Mouse (Mus musculus): ENCODE measurements around the gene Iqcn. TPM values are rescaled to one million over a fixed set of nuclear protein-coding genes. Genes with fewer than 3 reads are reported as not detected.

Iqcn gene
- total RNA-seq (2021): 0.11 and 0.19 TPM in 2 replicates
- long read RNA-seq, experiment 1, partial matches to known transcripts: 3 of 3 reads
- long read RNA-seq, experiment 1, other reads (novel, unspliced or antisense): 0 of 3 reads
- long read RNA-seq, experiment 2: 0 reads

DNA sequence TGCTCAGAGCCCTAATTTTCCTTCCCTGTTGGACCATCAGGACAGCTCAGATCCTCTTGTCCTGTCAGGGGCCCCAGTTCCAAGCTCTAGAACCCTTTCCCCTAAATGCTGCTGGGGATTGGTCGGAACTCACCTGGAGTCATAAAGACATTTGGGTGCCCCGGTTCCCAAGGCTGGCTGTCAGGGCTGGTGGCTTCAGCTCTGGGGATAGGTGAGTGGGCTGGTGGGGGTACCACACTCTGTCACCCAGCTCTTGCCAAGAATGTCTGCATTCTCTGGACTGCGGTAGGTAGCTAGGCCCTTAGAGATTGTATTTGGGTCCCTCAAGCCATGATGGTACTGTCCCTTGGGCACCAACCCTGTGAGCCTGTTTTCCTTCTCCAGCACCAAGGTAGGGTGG lies at the start of gene Iqcn:
Gene Iqcn (plus strand): TSS at position 171 of the 400 bp plus-strand sequence.
- no peak for DNase-seq

DNA sequence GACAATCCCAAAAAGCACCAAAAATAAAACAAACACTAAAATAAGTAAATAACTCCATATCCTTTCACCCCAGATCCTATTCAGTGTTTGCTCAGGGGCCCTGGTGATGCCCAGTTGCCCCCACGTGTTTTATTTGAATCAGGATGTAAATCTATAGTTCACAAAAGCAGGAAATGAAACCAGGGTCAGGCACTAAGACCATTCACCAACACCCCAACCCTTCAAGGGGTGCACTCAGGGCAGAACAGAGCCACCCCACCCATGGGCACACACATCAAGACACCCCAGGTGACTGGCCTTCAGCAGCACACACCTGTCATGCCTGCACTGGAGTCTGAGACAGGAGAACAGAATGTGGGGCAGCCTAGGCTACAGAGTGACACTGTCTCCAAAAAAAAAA lies 49.1 kb upstream of the Iqcn start:
- no peak for DNase-seq

DNA sequence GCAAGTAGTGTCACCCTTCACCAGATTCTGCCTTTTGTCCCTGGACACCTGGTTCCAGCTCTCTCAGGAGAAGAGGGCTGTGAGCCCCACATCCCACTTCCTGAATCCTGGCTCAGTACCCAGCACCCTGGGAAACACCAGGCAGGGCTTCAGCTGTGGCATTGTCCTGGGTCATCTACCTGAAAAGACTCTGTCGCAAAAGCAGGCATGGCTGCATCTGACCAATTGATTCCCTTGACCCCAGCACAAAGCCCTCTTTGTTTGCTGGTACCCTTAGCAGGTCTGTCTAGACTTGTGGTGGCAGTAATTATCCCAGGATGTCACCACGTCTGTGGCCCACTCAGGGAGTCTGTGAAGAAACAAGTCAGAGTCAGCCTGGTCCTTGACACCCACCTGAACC lies 47.8 kb upstream of the Iqcn start:
- no peak for DNase-seq

DNA sequence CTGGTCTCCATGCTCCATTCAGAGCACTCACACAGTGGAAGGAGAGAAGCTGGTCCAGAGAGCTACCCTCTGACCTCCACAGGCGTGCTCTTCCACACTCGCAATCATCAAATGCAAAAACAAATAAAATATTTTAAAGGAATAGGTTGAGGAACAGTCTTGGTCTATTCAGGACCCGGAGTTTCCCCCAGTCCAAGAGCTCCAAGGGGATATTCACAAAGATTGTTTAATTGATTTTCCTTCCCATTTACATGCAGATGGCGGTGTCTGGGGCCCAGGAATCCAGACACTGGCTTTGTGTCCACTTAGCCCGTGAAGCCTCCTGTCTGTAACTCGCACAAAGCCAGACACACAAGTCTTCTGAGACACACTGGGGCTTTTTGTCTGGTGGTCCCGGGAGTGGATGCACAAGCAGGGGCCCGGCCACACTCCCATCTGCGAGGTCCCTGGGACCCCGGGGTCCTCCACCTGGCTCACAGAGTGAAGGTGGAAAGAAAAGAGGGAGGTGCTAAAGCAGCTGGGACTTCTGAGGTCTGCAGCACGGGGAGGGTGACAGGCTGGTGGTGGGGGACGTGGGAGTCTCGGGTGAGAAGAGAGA lies 47.0 kb upstream of the Iqcn start:
- DNase-seq: no peak

DNA sequence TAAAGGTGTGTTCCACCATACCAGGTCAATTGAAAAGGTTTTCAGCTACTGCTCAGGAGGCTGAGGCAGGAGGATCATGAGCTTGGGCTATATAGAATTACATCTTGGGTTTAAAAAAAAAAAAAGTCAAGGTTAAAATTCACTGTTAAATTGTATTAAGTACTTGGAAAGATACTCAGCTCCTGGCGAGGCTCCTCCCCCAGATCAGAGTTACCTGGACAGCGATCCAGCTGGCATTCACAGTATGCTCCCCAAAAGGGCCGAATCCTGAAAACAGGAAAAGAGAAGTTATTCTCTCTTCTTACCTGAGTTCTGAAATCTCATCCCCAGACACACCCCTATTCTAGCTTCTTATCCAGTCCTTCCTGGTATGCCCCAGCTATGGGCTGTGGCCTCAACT lies 46.0 kb upstream of the Iqcn start:
- no peak for DNase-seq

DNA sequence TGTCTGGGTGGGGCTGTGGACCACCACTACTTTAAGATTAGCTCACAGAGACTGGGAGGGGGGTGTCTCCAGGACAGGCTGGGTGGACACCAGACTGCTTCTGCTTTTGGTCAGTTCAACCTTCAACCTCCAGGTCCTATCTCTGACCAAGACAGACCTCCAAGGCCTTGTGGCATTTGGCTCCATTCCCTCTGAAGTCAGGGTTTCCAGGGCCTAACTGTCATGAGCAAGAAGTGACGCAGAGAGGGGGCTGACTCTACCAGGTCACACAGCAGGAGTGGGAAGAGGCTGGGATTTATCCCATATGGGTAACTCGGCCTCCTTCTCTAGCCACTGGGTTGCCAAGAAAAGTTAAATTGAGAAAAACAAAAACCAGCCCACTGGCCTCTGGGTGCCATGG lies 45.5 kb upstream of the Iqcn start:
- DNase-seq: peak; percentile 76

DNA sequence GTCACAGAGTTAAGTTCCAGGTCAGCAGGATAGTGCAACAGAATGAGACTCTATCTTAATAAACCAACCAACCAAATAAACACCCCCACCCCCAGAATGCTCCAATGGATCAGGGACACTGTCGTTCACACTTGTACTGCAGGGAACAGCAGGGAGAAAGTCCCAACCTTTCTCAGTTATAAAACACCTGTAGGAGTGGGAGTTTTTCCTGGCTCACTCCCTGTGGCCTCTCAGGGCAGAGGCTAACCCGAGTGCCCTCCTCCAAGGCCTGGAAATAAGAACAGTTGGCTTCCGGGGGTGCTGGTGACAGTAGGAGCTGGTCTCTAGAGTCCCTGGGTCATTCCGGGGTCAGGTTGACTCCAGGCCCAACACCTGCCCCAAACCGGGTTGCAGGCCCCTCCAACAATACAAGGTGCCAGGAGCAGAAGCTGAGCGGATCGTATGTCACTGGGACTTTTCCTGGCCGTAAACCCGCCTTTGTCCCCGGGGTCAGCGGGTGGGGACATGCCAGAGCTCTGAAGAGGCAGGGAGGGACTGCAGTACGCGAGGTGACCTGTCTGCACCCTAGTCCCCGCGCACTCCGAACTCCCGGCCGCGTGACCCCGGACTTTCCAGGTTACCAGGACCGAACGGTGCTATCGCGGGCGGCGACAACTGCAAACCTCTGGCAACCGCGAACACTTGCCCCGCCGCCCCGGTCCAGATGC lies 44.2 kb upstream of the Iqcn start:
- no peak for DNase-seq

DNA sequence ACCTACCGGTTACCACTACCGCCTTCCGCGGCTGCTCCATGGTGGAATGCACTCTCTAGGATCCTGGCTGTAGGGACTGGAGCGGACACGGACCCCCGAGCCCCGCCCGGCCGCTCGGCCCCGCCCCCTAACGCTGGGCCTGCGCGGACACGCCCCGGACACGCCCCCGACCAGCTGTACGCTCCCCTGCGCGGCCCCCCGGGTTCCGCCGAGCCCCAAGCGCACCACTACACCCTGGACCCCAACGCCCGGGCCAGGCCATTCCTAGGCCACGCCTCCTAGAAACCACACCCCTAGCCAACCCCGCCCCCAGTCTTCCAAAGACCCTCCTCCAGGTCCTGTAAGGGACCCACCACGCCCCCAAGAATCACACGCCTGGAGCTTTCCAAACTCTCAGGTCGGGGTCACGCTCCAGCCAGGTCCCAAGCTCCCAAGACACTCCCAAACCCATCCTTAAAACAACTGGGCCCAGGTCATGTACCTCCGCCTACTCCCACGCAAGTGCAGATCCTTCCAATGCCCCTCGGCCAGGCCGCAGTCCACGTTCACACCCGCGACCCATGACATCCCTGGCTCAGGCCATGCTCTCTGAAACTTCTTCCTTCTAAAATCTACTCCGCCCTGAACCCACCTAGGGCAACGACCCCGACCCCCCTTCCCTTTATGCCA lies 43.5 kb upstream of the Iqcn start:
- DNase-seq: peak; percentile 94

DNA sequence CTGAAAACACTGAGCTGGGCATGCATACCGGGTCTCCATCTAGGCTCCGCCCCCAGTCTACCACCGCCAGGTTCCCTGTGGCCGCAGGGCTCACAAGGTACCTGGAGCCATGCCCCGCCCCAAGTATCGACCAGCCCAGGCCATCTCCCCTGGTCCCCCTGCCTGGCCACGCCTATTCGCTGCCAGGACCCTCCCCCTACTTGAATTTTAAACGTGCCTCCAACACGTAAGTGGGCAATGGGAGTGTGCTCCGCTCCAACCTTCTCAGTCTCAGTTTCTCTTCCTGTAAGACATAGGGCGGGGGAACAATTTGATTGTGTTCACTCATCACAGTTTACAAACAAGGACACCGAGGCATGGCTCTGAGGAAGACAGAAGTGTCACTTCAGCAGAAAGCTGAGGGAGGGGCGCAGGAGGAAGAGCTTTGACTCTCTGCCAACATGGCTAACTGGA lies 43.0 kb upstream of the Iqcn start, which contains the start of gene Pgpep1:
Gene Pgpep1 (minus strand): TSS at position 116 of the 453 bp plus-strand sequence.
- DNase-seq: no peak

DNA sequence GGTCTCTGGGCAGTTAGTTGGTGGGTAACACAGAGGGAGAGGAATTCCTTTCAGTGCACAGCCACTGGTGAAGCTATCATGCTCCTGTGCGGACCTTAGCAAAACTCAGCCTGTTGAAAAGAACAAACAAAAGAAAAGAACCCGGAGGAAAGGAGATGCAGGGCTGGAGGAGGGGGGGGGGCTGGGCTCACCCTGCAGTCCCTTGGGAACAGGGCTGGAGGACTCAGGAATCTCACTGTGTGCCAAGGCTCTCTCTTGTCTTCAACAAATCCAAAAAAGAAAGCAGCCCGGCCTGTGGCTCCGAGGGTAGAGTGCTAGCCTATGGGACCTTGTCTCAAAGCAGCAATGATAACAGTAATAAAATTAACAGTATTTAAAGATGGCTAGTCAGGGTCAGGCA lies 39.6 kb upstream of the Iqcn start:
- DNase-seq: no peak

DNA sequence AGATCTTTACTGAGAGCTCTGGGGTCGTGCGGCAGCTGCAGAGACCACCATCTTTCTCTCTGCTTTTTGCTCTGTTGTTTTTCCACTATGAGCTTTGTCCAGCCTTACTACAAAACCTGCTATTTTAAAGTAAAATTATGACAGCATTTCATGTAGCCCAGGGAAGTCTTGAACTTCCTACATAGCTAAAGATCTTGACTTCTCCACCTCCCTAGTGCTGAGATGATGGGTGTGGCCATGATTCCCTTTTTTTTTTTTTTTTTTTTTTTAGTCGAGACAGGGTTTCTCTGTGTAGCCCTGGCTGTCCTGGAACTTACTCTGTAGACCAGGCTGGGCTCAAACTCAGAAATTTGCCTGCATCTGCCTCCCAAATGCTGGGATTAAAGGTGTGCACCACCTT lies 38.6 kb upstream of the Iqcn start:
- DNase-seq: no peak

DNA sequence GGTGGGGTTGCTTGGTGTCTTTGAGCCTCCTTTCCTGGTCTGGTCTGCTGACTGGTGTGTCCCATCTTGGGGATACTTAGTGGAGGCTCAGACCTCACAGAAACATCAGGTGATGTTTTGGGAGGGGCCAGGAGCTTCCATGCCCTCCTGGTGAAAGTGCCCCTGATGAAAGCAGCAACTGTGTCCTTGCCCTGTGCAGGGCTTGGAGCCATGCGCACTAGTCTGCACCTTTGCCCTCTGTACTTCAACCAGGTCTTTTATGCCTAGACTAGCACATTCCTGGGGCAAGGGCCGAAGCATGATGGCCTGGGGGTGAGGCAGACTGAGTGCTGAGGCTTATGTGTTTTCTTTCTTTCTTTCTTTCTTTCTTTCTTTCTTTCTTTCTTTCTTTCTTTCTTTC lies 37.7 kb upstream of the Iqcn start:
- DNase-seq: no peak

DNA sequence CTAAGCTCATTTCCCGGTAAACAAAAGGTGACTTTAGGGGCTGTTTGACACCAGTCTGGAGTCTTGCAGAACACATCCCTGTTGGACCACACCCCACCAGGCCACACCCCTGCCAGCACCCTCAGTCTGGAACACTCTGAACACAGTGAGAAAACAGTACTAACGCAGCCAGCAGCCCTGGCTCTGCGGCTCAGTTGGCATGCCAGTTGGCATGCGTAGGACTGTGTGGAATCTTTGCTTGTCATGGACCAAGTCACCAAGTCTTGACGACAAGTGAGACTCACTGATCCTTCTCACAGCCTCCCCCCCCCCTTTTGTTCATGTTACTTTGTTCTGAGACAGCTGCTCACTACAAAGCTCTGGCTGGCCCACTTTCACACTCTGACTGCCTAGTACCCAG lies 36.2 kb upstream of the Iqcn start:
- peak; percentile 55 for DNase-seq

DNA sequence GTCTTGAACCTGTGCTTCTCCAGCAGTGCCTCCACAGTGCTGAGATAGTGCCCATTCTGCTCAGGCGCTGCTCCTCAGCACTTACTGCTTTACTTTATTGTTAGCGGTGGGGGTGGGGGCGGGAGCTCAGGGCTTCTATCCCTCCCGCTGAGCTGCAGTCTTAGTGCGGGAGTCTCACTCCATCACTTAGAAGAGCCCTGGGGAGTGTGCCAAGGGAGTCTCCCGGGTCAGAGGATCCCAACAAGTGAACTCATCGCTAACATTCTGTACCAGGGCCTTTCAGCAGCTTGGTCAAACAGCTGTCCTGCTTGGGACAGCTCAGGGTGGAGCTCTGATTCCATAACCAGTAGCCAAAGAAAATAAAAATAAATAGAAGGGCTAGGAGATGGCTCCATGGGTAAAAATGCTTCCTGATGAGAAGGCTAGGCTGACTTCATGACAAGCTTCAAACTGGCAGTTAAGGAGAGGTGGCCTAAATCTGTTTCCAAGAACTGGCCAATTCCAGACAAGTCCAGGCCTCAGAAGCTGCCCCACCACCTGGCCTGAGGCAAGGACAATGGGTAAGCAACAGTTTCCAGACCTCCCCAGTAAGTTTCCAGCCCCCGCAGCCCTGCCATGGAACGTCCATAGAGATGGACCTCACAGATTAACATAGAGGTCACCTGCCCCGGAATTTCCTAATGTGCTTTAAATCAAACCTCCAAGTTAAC lies 31.5 kb upstream of the Iqcn start:
- no peak for DNase-seq

DNA sequence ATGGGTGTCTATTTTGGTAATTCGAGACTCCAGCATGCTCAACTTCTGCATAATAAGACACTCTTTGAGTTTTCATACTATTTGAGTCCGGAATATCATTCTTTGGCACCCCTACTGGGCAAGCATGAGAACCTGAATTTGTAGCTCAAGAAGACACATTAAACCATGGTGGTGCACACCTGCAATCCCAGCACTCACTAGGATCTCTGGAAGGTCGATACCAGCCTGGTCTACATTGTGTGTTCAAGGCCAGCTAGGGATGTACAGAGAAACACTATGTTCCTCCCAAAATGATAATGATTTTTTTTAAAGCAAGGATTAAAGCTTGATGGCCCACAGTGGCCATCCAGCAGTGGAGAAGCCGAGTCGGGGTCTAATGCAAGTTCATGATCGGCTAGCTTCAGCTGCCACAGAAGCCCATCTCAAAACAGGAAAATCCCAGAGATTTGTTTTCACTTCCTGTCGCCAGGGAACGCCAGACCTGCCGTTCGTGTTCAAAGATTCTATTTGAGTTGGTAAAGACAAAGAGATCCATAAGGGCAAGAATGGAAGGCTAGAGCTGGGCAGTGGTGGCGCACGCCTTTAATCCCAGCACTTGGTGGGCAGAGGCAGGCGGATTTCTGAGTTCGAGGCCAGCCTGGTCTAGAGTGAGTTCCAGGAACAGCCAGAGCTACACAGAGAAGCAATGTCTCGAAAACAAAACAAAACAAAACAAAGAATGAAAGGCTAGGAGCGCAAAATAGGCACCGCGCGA lies 30.8 kb upstream of the Iqcn start:
- DNase-seq: no peak

DNA sequence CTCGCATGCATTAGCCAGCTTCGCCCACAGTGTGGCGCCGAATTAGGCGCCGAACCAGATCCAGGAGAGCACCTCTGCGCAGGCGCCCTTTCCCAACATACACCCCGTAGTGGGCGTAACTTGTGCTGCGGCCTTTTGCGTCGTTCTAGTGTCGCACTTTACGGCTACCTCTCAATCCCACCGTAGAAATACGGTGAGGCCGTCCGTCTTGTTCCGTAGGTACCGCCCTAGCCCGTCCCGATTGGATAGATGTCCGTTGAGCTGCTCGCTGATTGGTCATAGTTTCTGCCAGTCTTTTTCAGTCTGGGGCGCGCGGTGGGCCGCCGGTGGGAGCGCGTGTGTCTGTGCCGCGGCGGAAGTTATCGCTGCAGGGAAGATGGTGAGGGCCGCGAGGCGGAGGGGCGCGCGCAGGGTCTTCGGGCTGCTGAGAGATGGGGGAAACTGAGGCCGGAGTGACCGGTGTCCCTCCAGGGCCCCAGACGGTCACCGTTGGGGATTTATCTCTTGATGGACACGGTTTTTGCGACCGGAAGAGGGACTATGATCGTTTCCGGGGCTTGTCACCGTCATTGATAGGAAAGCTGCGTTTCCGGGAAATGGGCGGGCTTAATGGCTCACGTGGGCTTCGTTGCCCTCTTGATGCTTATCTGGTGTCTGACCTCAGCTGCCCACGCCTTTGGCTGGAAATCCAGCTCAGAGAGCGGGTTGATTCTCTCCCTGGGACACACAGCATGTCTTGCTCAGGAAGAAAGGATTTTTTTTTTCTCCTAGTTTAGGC lies 30.0 kb upstream of the Iqcn start, which contains the start of gene Lsm4:
Gene Lsm4 (plus strand): TSS at position 170 of the 778 bp plus-strand sequence.
- peak; percentile 97 for DNase-seq

DNA sequence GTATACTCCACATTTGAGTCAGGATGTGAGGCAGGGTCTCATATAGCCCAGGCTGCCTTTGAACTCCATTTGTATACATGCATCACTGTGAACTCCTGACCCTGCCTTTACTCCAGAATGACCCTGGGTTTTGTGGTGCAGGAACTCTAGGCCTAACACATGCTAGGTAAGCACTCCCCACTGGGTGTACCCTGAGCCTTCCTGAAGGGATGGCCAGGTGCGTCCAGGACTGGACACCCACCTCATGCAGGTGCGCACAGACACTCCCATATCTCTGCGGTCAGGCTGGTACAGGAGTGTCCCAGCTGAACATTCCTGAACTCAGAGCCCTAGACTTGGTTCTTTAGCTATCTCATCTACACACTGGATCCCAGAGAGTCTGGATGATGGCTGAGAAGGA lies 29.1 kb upstream of the Iqcn start:
- no peak for DNase-seq

DNA sequence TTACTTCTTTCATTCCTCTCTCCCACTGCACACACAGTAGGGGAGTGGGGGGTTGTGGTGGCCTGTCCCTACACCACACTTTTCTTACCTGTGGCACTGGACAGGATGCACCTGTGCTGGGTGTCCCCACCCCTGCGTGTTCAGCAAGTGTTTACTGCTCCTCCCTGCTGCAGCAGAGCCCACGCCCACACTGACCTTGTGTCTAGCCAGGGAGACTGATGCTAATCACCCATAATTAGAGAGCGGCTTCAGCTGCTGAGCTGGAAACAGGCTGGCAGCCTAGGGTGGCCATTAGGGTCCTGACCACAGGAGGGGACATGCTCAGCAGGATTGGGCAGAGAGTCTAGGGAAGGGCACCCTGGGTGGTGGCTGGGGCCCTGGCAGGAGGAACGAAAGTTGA lies 28.5 kb upstream of the Iqcn start:
- DNase-seq: no peak

DNA sequence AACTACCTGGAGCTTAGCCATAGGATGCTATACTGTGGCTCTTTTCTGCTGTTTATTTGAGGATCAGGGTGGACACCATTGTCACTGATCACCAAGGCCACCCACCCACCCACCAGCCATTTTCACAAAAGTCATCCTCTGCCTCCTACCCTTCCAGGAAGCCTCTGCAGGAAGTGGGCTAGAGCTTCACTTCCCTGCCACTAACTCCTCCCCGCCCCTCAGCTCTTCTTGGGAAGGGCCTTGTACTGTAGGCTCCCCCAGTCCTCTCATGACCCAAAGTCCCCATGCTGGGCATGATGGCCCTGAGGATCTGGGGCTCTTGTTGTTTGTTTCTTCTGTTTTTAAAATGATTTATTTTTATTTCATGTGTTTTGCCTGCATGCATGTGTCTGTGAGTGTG lies 27.9 kb upstream of the Iqcn start:
- no peak for DNase-seq

DNA sequence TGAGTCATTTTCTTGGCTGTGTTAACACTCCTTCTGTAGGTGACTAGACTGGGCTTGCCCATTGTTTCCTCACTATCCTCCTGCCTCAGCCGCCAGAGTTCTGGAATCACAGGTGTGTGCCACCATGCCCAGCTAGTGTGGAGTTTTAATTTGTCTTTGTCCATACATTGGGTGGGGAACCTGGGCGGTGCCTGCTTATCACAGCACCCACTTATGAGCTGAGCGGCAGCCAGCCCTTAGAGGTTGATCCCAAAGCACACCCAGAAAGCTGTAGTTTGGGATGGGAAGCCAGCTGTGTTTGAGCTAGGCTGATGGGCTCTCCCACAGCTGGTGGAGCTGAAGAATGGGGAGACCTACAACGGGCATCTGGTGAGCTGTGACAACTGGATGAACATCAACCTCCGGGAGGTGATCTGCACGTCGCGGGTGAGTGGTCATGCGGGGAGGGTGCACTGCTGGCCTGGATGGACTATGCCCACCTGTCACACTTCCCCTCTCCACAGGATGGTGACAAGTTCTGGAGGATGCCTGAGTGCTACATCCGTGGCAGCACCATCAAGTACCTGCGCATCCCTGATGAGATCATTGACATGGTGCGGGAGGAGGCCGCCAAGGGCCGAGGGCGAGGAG lies 25.7 kb upstream of the Iqcn start:
- no peak for DNase-seq

DNA sequence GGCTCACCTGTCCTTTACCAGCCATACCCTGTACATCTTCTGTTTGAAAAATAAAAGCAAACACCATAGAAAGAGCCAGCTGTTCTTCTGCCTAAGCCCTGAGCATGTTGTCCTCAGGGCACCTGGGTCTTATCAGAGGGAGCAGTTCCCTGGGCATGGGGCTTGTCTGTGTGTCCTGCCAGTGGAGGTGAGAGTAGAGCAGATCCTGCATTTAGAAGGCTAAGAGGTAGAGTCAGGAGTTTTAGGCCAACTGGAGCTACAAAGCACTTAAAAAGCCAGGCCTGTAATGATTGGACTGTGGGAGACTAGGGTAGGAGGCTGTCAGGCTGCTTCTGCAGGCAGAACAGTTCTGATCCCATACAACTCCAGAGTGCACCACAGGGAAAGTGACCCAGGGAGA lies 24.6 kb upstream of the Iqcn start:
- DNase-seq: no peak
